Mouse (Mus musculus) liver, adult 2 months (tissue): Measurements from ENCODE around the gene Slc25a35. TPM values are rescaled to one million over a fixed set of nuclear protein-coding genes. Genes with fewer than 3 reads are reported as not detected.
"Not testable (repeated sequence)": the region's sequence is repeated elsewhere in the genome, so short reads cannot be mapped to it uniquely, and the experiment has no call there.

Experiments used
- DNase-seq: peaks from one replicate; pipeline ENCODE4 v3.0.0-alpha.2; 2011; ENCODE audit warnings: low read depth, low spot score; ENCODE audit errors: extremely low read depth
- H3K27ac ChIP-seq: fragments of 200-500 bp; replicated peaks from 2 replicates; pipeline ENCODE4 v1.5.1; 2012; ENCODE audit warnings: low read depth, mild to moderate bottlenecking, control low read depth, inconsistent platforms, low read length; ENCODE audit not compliant: insufficient read depth
- H3K27me3 ChIP-seq: fragments of 200-500 bp; 2 replicates; pipeline ENCODE4 v1.6.1; 2012; ENCODE audit warnings: mild to moderate bottlenecking, moderate library complexity, low read length, inconsistent platforms; ENCODE audit not compliant: control insufficient read depth, insufficient read depth
- H3K36me3 ChIP-seq: fragments of 200-500 bp; 2 replicates; pipeline ENCODE4 v1.6.1; 2012; ENCODE audit warnings: low read length, inconsistent platforms; ENCODE audit not compliant: control insufficient read depth, insufficient read depth
- H3K4me1 ChIP-seq: fragments of 200-500 bp; 2 replicates; pipeline ENCODE4 v1.6.1; 2011; ENCODE audit warnings: low read length; ENCODE audit not compliant: control insufficient read depth, insufficient read depth
- H3K4me3 ChIP-seq: fragments of 200-500 bp; 2 replicates; pipeline ENCODE4 v1.5.1; 2011; ENCODE audit warnings: low read depth, mild to moderate bottlenecking, control low read depth, low read length, moderate library complexity; ENCODE audit not compliant: insufficient read depth
- H3K79me2 ChIP-seq: fragments of 200-500 bp; 2 replicates; pipeline ENCODE4 v1.6.1; 2012; ENCODE audit warnings: inconsistent platforms, mild to moderate bottlenecking, low read length, moderate library complexity; ENCODE audit not compliant: control insufficient read depth, insufficient read depth
- H3K9ac ChIP-seq: fragments of 200-500 bp; 2 replicates; pipeline ENCODE4 v1.6.1; 2012; ENCODE audit warnings: low read depth, mild to moderate bottlenecking, control low read depth, inconsistent platforms, low read length
- CTCF ChIP-seq: fragments of 200-500 bp; IDR thresholded peaks from 2 replicates; pipeline ENCODE4 v1.5.1; 2011; ENCODE audit warnings: low read depth, low read length, control low read depth
- POLR2A ChIP-seq: fragments of 200-500 bp; IDR thresholded peaks from 2 replicates; pipeline ENCODE4 v1.6.1; 2011; ENCODE audit warnings: low read length, control low read depth; ENCODE audit not compliant: insufficient read depth; ENCODE audit errors: extremely low read depth
- WGBS: fragments of 180-500 bp; shearing (Covaris S2); methylation state at CpG from one replicate; pipeline ENCODE4 v1.1.7; 2018; 5-methylcytosine and 5-hydroxymethylcytosine counted together
- polyA plus RNA-seq: library from polyadenylated mRNA; depleted of rRNA; stranded (reverse); fragments of >200 nt; gene quantifications from 2 replicates; pipeline ENCODE4 v1.2.3, GENCODE M21; 2012
- total RNA-seq: library from RNA; depleted of rRNA; stranded (reverse); fragments of >200 nt; gene quantifications from 2 replicates; pipeline ENCODE4 v1.2.3, GENCODE M21; 2014

The Slc25a35 gene
- total and polyA plus RNA-seq, 2 experiments = 0.28 to 2.5 TPM

- TF ChIP-seq POLR2A (no peak), CTCF (no peak)
- H3K36me3 ChIP-seq = no peaks in the 10 kb centered on the region
- 84% methylated on average over 2 of the region's 2 CpGs for WGBS
Observed at GRCm38 (mm10) chr11:68963405-68963804, 4.5 kb upstream of the Slc25a35 start.

GRCm38 (mm10) chr11:68965050-68965449 lies 2.9 kb upstream of the Slc25a35 start:
- peaks cover 2% of the 10 kb centered on the region; the same call in 1 of the 2 replicates for H3K4me1 ChIP-seq
- H3K4me3 ChIP-seq = no peak overlapping the region
- no peak for TF ChIP-seq CTCF
- no peak for TF ChIP-seq POLR2A
- no peaks in the 10 kb centered on the region for H3K27me3 ChIP-seq
- no peaks in the 10 kb centered on the region for H3K79me2 ChIP-seq
- H3K36me3 ChIP-seq = no peaks in the 10 kb centered on the region
- no peak overlapping the region for H3K27ac ChIP-seq
- no peak for DNase-seq
- no peak overlapping the region for H3K9ac ChIP-seq

More at GRCm38 (mm10) chr11:68963405-68963804, 4.5 kb upstream of the Slc25a35 start:
- H3K79me2 ChIP-seq = no peaks in the 10 kb centered on the region
- DNase-seq = no peak
- no peak overlapping the region for H3K4me3 ChIP-seq
- no peak overlapping the region for H3K9ac ChIP-seq
- peaks cover 2% of the 10 kb centered on the region; the same call in 1 of the 2 replicates for H3K4me1 ChIP-seq
- H3K27ac ChIP-seq = peak overlapping the region; percentile 7; the same call in 1 of the 2 replicates
- H3K27me3 ChIP-seq = no peaks in the 10 kb centered on the region

- no peak for TF ChIP-seq CTCF
- TF ChIP-seq POLR2A = no peak
- DNase-seq = peak; percentile 40
- Histone ChIP-seq H3K27ac (no peak overlapping the region), H3K36me3 (no peaks in the 10 kb centered on the region), H3K27me3 (no peaks in the 10 kb centered on the region), H3K4me1 (peaks cover 2% of the 10 kb centered on the region; the same call in 1 of the 2 replicates), H3K9ac (no peak overlapping the region), H3K79me2 (no peaks in the 10 kb centered on the region), H3K4me3 (no peak overlapping the region)
- WGBS = 39% methylated on average over 3 of the region's 3 CpGs
Observed at GRCm38 (mm10) chr11:68965845-68966244, 2.1 kb upstream of the Slc25a35 start.

- no peak for DNase-seq
- Histone ChIP-seq H3K36me3 (no peaks in the 10 kb centered on the region), H3K4me3 (no peak overlapping the region), H3K79me2 (no peaks in the 10 kb centered on the region), H3K9ac (no peak overlapping the region), H3K4me1 (peaks cover 2% of the 10 kb centered on the region; the same call in 1 of the 2 replicates), H3K27me3 (no peaks in the 10 kb centered on the region), H3K27ac (no peak overlapping the region)
- 54% methylated on average over 1 of the region's 1 CpGs for WGBS
- TF ChIP-seq POLR2A = no peak
Observed at GRCm38 (mm10) chr11:68966554-68966953, 1.4 kb upstream of the Slc25a35 start.

- WGBS = 94% methylated on average over 11 of the region's 11 CpGs
- Histone ChIP-seq H3K4me1 (peaks cover 2% of the 10 kb centered on the region), H3K9ac (no peak overlapping the region), H3K36me3 (no peaks in the 10 kb centered on the region), H3K27me3 (no peaks in the 10 kb centered on the region), H3K27ac (no peak overlapping the region), H3K79me2 (no peaks in the 10 kb centered on the region), H3K4me3 (no peak overlapping the region)
- TF ChIP-seq CTCF (no peak), POLR2A (no peak)
- no peak for DNase-seq
Observed at GRCm38 (mm10) chr11:68968752-68969151, 821 bp downstream of the Slc25a35 start.

GRCm38 (mm10) chr11:68970232-68970631 lies 2.3 kb downstream of the Slc25a35 start:
- TF ChIP-seq POLR2A (no peak), CTCF (no peak)
- no peaks in the 10 kb centered on the region for H3K79me2 ChIP-seq
- DNase-seq = no peak
- no peak overlapping the region for H3K27ac ChIP-seq
- H3K4me3 ChIP-seq = no peak overlapping the region
- no peaks in the 10 kb centered on the region for H3K36me3 ChIP-seq
- no peak overlapping the region for H3K9ac ChIP-seq
- WGBS = 64% methylated on average over 4 of the region's 4 CpGs
- H3K27me3 ChIP-seq = no peaks in the 10 kb centered on the region
- H3K4me1 ChIP-seq = peaks cover 5% of the 10 kb centered on the region

GRCm38 (mm10) chr11:68973250-68974058 lies 5.5 kb downstream of the Slc25a35 start:
- peak; percentile 53 for DNase-seq
- not testable (repeated sequence) for H3K36me3 ChIP-seq

More at GRCm38 (mm10) chr11:68973250-68974058, 5.5 kb downstream of the Slc25a35 start:
- 2% methylated on average over 38 of the region's 38 CpGs for WGBS
- not testable (repeated sequence) for H3K79me2 ChIP-seq, H3K27me3 ChIP-seq, H3K4me1 ChIP-seq, H3K27ac ChIP-seq
- Histone ChIP-seq H3K9ac (peak overlapping the region; percentile 29; the same call in 1 of the 2 replicates), H3K4me3 (peak overlapping the region; percentile 47)
